Mouse (Mus musculus): ENCODE measurements around the gene Dguok.

The Dguok gene

DNA sequence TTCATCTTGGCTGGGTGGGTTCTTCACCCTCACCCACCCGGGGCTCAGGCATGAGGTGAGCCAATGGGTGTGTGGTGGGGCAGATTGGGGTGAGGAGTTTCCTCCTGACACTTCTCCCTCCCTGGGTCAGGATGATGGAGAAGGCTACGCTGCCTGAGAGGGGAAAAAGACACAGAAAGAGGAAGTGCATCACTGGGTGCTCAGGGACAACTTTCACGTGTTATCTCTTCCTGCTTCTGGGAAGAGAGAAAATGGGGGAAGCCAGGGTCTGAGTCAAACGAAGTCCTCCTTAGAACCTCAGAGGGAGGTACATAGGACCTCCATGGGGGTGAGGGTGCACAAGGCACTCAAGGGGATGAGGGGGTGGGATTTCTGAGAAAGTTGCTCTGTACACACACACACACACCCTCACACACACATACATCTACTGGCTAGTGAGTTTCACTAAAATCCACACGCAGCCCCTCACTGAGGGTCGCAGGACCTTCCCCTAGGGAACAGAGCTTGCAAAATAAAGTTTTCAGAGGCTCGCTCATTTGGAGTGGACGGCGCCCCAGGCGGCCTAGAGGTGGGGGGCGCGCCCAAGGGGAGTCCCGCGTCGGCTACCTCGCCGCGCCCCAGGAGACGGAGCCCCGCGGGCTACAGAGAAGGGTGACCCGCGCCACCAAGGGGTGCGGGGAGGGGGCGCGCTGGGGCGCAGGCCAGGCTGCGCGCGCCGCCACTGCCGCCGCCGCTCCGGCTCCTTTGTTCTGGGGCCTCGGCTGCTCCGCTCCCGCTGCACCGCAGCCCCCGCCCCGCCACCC, 51.2 kb downstream of the Dguok start:
- peak in 1 of 2 experiments; percentile 26 for DNase-seq (ENCODE audit: low spot score in 2 of 2)

DNA sequence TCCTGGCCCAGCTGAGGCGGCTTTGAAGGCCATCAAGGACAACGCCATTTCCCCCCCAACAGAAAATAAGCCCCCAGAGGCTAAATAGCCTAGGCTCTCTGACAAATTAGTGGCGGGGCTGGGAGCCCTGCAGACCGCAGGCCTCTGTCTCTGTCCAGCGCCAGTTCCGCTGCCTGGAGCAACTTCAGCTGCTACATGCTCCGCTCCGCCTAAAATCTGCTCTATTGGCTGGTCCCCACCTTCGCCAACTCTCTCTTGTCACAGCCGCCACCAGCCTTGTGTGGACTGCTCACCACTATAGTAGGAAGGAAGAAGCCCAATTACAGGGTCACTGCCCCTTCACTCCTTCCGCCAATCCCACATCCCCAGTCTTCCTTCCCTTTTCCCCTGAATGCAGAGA, 53.1 kb downstream of the Dguok start:
- no peak for DNase-seq (ENCODE audit: low spot score in 2 of 2)

GRCm38 (mm10) chr6:83450451-83451303, 56.1 kb downstream of the Dguok start:
- DNase-seq (ENCODE audit: low spot score in 2 of 2) = no peak

DNA sequence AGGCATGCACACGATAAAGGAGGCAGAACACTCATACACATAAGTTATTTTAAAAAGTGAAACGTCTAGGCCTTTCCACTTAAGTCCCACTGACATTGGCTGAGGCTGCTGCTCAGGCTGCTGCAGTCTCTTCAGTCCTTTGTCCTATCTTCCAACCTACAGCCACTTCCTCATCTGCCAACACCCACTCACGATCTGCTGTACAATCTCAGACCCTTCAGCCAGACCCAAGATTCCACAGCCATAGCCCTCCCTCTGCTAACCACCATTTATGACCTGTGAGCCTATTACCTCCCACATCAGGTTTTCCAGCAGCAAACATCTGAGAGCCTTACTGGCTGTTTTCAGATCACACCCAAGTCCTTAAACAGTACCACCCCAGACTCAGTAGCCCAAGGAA, 57.3 kb downstream of the Dguok start:
- no peak for DNase-seq (ENCODE audit: low spot score in 2 of 2)

DNA sequence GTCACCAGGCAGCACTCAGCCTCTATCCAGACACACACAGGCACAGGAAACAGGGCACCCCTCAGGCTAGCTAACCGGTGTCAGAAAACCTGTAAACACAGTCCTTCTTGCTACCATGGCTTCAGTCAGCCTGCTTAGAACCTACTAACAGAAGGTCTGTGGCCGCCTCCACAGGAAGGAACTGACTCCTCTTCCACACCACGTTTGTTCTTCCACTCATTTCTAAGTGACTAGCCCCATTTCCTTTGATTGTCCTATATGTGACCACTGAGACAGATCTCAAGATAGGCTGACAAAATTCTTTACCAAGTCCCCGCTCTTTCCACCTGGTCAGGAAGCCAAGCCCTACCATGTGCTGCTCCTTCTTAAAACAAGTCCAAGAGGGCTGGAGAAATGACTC, 57.9 kb downstream of the Dguok start:
- no peak for DNase-seq (ENCODE audit: low spot score in 2 of 2)

DNA sequence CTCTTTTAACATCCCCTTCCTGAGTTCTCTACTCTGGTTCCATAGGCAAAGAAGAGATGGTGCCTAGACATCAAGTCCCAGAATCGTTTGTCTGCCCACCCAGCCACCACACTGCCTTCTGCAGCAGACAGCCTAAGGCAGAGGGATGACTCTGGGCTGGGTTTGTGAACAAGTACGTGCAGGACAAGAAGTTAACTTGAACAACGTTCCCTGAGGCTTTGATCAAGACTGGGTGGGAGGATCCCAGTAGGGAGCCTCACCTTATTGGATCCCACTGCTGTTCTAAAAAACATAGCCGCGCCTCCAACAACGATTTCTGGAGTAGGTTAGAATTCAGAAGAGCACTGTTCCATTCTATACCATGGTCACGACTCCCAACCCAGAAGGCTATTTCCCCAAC, 59.7 kb downstream of the Dguok start:
- no peak for DNase-seq (ENCODE audit: low spot score in 2 of 2)

DNA sequence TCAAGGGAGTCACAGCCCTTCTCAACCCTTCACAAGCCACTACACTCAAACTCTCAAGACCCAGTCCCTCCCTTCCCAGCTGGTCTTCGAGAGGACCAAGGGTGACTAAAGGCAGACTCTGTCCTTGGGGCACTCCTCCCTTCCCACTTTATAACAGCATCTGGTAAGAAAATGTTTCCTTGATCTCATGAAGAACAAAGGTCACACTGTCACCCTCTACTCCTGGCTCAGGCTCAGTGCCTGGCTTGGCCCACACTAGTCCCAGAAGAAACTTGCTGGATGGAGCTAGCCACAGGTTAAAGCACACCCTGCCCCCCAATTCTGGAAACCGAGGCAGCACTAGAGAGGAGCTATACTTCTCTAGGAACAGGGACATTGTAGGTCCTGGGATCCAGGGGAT, 61.0 kb downstream of the Dguok start:
- no peak for DNase-seq (ENCODE audit: low spot score in 2 of 2)

DNA sequence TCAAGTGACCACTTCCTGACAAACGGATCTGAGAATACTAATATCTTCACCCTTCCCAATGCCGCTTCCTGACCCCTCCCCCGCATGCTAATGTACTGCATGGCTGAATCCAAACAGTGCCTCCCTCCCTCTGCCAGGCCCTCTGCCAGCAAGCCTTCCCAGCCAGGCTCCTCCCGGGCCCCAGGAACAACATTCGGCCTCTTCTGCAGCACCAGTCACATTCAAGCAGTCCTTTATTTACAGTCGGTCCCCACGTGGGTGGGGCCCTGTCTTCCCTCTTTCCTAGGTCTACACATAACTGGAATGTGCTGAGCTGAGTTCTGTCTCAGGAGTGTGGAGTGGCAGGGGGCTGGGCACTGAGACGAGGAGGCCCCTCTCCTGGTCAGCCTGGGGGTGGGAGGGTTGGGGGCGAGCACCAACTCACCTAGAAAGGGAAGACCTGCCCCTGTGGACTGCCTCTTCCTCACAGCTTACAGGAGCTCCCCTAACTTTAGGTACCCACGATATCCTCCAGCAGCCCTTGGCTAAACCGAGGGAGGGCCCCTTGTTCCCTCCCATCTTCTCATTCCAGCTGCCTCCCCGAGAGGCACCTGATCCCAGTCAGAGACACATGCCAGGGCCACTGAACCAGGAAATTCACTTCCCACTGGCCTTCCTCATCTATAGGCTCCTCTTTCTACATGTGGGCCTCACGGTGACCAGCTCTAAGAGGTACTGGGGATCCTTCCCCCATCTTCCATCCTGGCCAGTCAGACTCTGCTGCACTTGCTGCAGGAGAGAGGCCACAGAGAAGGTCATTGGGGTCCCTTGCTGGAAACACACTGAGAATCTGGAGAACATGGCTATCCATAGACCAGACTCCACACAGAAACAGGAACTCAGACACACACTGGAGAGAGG, 63.1 kb downstream of the Dguok start:
- DNase-seq (ENCODE audit: low spot score in 2 of 2) = no peak

DNA sequence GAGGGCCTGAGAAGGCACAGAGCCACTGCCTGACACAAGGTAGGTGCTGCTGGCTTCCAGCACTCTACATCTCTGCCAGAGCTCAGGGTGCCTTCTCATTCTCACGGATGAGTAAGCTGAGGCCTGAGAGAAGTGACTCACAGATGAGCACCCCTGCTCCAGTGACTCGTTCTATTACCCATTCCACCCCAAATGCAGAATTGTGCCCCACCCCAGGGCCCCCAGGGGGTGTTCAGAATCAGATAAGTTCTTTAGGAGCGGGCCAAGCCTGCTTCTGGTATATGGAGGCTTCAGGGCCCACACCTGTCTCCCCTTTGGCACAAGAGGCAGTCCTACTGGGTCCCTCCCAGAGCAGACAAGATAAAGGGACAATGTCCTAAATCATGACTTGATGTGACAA, 64.1 kb downstream of the Dguok start:
- DNase-seq (ENCODE audit: low spot score in 2 of 2) = no peak

GRCm38 (mm10) chr6:83441259-83442061, 65.3 kb downstream of the Dguok start:
- DNase-seq (ENCODE audit: low spot score in 2 of 2) = peak; percentile 76 to 80

DNA sequence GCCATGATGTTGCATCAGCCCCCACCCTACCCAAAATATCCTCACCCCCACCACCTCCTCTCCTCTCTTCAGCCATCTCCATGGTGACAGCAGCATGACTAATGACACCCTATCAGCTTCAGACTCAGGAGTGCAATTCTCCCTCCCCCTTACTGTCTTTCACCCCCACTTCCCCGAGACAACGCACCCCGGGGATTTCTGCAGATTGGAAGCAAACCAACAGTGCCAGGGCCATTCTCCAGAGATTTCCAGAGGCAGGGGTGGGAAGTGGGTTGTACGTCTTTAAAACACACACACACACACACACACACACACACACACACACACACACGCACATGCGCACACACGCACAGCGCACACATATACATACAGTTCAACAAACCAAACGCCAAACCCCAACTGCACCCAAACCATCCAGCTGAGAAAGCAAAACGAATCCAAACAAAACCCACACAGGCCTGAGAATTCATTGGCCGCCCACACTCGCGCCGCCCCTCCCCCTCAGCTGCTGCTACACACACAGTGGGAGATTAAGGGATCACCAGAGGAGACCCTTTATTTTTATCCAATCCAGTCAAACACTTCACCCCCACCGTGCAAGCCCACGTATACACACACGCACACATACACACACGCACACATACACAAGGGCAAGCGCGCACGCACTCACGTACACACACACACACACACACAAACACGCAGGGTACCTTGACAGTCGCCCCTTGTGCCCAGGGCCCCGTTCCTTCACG, 66.1 kb downstream of the Dguok start:
- no peak for DNase-seq (ENCODE audit: low spot score in 2 of 2)

DNA sequence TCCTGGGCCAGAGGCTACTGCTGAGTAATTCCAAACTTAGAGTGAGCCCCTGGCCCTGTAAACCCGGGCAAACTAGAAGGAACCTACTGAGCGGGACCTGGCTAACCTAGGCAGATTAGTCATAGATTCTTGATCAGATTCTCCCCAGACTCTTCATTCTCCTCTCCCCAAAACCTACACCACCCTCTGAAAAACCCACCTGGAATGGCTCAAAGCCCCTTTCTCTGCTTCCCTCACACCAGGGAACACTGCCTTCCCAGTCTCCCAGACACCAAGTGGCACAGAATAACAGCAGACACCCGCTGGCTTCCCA, 66.6 kb downstream of the Dguok start:
- no peak for DNase-seq (ENCODE audit: low spot score in 2 of 2)

DNA sequence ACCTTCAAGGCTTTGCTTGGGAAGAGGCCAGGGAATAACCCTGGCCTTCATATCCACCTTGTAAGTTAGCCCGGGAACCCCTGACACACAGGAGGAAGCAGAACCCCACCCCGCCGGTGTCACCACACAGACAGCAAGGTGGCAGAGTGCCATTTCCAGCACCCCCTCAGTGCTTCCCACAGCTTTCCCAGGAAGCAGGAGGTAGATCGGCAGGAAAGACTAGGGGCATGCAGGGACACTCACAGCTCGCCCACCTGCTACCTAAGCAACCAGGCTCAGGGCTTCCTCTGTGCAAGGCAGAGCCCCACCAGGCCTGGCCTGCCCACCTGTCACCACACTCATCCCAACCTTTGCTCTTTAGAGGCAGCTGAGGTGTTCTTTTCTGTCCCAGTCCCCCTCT, 67.0 kb downstream of the Dguok start:
- DNase-seq (ENCODE audit: low spot score in 2 of 2) = no peak

- no peak for DNase-seq (ENCODE audit: low spot score in 2 of 2)
Observed at GRCm38 (mm10) chr6:83439119-83439767, 67.5 kb downstream of the Dguok start.

DNA sequence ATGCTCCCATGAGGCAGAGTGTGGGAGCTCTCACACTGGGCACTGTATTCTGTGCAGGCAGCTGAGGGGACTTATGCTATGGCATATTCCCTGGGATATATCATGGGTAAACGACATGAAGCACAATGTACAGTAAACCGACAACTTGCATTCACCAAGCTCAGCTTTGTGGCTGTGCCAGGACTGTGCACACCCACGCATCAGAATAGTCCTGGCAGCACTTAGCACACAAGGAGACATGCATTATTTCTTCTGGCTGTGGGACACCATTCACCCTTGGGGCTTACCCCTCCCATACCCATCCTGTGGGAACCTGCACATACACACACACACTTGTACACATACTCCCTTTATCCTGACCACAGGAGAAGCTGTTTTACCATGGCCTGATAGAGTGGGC, 68.2 kb downstream of the Dguok start:
- no peak for DNase-seq (ENCODE audit: low spot score in 2 of 2)

DNA sequence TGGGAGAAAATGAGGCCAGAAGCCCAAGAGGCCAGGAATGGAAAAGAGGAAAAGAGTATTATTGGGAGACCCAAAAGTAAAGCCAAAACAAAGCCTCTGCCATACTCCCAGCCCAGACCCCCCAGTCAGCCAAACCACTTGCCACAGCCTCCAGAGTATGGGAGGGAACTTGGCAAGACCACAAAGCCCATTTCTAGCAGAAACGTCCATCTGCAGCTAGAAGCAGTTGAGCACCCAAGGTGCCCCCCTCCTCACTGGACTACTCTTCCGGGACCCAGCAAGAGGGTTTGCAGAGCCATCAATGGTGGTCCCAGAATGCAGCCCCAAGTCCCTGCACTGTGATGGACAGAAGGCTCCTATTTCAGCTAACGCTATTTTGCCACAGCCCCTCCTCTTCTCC, 69.0 kb downstream of the Dguok start:
- DNase-seq (ENCODE audit: low spot score in 2 of 2) = no peak

- DNase-seq (ENCODE audit: low spot score in 2 of 2) = no peak
Observed at GRCm38 (mm10) chr6:83437225-83437624, 69.5 kb downstream of the Dguok start.

- no peak for DNase-seq (ENCODE audit: low spot score in 2 of 2)
Observed at GRCm38 (mm10) chr6:83436547-83436946, 70.2 kb downstream of the Dguok start.

DNA sequence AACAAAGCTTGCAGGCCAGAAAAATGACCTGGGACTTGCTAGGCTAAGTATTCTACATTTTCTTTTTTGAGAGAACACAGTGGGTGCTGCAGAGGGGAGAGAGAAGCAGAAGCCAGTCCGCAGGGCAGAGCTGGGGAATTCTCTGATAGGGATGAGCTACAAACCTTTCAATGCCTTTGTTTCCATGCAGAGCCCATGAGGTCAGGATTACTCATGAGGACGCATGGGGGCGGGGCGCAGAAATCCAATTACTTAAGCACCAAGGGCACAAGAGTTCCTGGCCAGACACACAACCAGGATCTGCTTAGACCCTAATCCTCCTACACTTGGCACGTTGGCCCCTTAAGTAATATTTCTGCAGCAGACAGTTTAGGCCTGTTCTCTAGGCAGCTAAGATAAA, 71.6 kb downstream of the Dguok start:
- DNase-seq (ENCODE audit: low spot score in 2 of 2) = no peak

DNA sequence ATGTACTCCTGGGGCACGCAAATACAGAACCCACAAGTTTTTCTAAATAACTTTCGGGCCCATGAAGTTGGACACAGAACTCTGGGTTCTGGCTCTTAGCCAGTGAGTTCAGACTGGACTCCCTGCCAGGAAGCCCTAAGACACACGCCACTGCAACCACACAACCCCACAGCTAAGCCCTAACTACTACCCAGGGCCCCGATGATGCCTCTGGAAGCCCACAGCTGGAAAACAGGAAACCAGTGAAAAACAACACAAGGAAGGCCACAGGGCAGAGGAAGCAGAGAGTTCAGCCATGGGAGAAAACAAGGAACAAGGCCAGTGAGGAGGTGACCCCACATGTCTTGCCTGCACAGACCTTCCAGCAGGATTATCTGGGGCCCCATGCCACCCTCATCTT, 73.2 kb downstream of the Dguok start:
- DNase-seq (ENCODE audit: low spot score in 2 of 2) = no peak

Data from spleen, postnatal 14 days (tissue).